Mouse (Mus musculus) MEL (cell line): ENCODE measurements around the gene Ldah.

Source experiments
- CTCF ChIP-seq, 3 experiments: IDR thresholded peaks in 2 of 3; conservative IDR thresholded peaks in 1 of 3; 2 replicates each; pipeline ENCODE4 v1.5.1; 2011 to 2012; ENCODE audit warnings: low read length in 3 of 3, low read depth in 2 of 3, mild to moderate bottlenecking in 2 of 3, improper control_type of control experiment in 1 of 3, inconsistent platforms in 1 of 3, mixed read lengths in 1 of 3, moderate library complexity in 1 of 3; ENCODE audit not compliant: control insufficient read depth in 1 of 3, insufficient read depth in 1 of 3, poor library complexity in 1 of 3, severe bottlenecking in 1 of 3
- ELF1 ChIP-seq: IDR thresholded peaks from 2 replicates; pipeline ENCODE4 v1.6.1; 2014; ENCODE audit warnings: low read depth, mild to moderate bottlenecking, inconsistent platforms, low read length, improper control_type of control experiment, moderate library complexity
- EP300 ChIP-seq, 2 experiments: IDR thresholded peaks; 2 replicates each; pipeline ENCODE4 v1.6.1; 2011; ENCODE audit warnings: improper control_type of control experiment in 2 of 2, low read length in 2 of 2, low read depth in 1 of 2, mild to moderate bottlenecking in 1 of 2
- GATA1 ChIP-seq: IDR thresholded peaks from 2 replicates; pipeline ENCODE4 v1.6.1; 2011; ENCODE audit warnings: low read depth, low read length, improper control_type of control experiment
- HCFC1 ChIP-seq: IDR thresholded peaks from 2 replicates; pipeline ENCODE4 v1.6.1; 2012; ENCODE audit warnings: low read depth, mild to moderate bottlenecking, inconsistent platforms, low read length, improper control_type of control experiment, moderate library complexity
- MYB ChIP-seq: IDR thresholded peaks from 2 replicates; pipeline ENCODE4 v1.6.1; 2011; ENCODE audit warnings: mild to moderate bottlenecking, low read depth, low read length, improper control_type of control experiment
- POLR2A ChIP-seq, 2 experiments: IDR thresholded peaks; 2 replicates each; pipeline ENCODE4 v1.6.1; 2011 to 2012; ENCODE audit warnings: low read length in 2 of 2, mild to moderate bottlenecking in 2 of 2, control low read depth in 1 of 2, improper control_type of control experiment in 1 of 2, low read depth in 1 of 2, moderate library complexity in 1 of 2; ENCODE audit not compliant: control insufficient read depth in 1 of 2, insufficient read depth in 1 of 2, poor library complexity in 1 of 2
- TAL1 ChIP-seq: IDR thresholded peaks from 2 replicates; pipeline ENCODE4 v1.6.1; 2012; ENCODE audit warnings: mild to moderate bottlenecking, inconsistent platforms, low read length, moderate library complexity, mixed read lengths
- USF1 ChIP-seq: IDR thresholded peaks from 2 replicates; pipeline ENCODE4 v1.6.1; 2014; ENCODE audit warnings: low read depth, mild to moderate bottlenecking, inconsistent platforms, low read length, improper control_type of control experiment, moderate library complexity

DNA sequence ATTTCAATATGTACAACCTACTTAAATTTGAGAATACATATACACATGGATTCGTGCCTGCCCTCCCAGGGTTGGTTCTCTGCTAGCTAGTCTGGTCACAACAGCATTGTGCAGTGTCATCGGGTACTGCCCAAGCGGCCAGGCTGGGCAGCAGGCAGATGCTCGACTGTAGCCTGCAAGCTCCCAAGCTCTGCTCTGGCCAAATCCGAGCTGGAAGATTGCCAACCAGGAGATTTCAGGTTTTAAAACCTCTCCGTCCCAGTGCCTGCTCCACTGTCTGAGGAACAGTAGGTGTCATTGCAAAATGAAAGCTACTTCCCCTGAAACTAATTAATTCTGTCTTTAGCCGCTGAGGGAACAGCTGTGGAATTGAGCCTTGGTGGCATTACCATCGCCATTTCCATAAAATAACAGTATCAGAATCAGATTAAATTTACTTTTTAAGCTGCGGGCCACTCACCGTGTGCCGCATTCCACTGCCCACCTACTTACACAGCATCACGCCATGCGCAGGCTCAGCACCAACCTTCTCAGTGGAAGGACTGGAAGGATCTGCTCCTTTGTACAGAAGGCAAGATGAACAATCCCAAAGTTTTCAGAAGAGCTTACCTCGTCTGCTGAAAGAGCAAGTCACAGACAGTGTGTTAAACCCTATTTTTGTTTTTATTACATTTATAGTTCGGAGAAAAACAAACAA, 83.4 kb downstream of the Ldah start:
- TF ChIP-seq POLR2A (IDR thresholded peaks at IDR 0.05; ENCODE audit: control insufficient read depth in 1 of 2, insufficient read depth in 1 of 2, low read depth in 1 of 2, low read length in 2 of 2, poor library complexity in 1 of 2), result no peak
- no peak for TF ChIP-seq ELF1
- no peak for TF ChIP-seq CTCF (IDR thresholded peaks at IDR 0.05 in 2 of 3, conservative IDR thresholded peaks at IDR 0.05 in 1 of 3; ENCODE audit: control insufficient read depth in 1 of 3, insufficient read depth in 1 of 3, low read depth in 2 of 3, low read length in 3 of 3, poor library complexity in 1 of 3, severe bottlenecking in 1 of 3)
- TF ChIP-seq HCFC1, result no peak
- TF ChIP-seq USF1, result no peak
- TF ChIP-seq MYB, result no peak
- no peak for TF ChIP-seq GATA1
- no peak for TF ChIP-seq EP300 (IDR thresholded peaks at IDR 0.05; ENCODE audit: low read depth in 1 of 2, low read length in 2 of 2)
- no peak for TF ChIP-seq TAL1
